Mouse (Mus musculus): ENCODE data around the gene Tmem247.

- TF ChIP-seq ZC3H11A (IDR thresholded peaks at IDR 0.05; ENCODE audit: low read depth, low read length): no peak
- TF ChIP-seq HCFC1 (IDR thresholded peaks at IDR 0.05; ENCODE audit: low read depth, low read length): no peak
- TF ChIP-seq CTCF (IDR thresholded peaks at IDR 0.05 in 2 of 3, conservative IDR thresholded peaks at IDR 0.05 in 1 of 3; ENCODE audit: control insufficient read depth in 1 of 3, insufficient read depth in 1 of 3, low read depth in 2 of 3, low read length in 3 of 3, poor library complexity in 1 of 3, severe bottlenecking in 1 of 3): no peak
- TF ChIP-seq POLR2A (IDR thresholded peaks at IDR 0.05; ENCODE audit: control insufficient read depth in 1 of 2, insufficient read depth in 1 of 2, low read depth in 1 of 2, low read length in 2 of 2, poor library complexity in 1 of 2): no peak
- no peak for TF ChIP-seq TBP (IDR thresholded peaks at IDR 0.05; ENCODE audit: low read depth, low read length)
- TF ChIP-seq USF1 (IDR thresholded peaks at IDR 0.05; ENCODE audit: low read depth, low read length): no peak
- TF ChIP-seq EP300 (IDR thresholded peaks at IDR 0.05; ENCODE audit: low read depth in 1 of 2, low read length in 2 of 2): no peak
- TF ChIP-seq ETS1 (IDR thresholded peaks at IDR 0.05; ENCODE audit: low read depth, low read length): no peak
- TF ChIP-seq MAX (IDR thresholded peaks at IDR 0.05; ENCODE audit: low read length): no peak
- no peak for TF ChIP-seq CHD2 (IDR thresholded peaks at IDR 0.05; ENCODE audit: low read length)
- no peak for TF ChIP-seq SMC3 (IDR thresholded peaks at IDR 0.05; ENCODE audit: low read depth, low read length)
Observed at GRCm38 (mm10) chr17:86971036-86971435, 53.9 kb downstream of the Tmem247 start.

Measured in MEL (cell line).